Mouse (Mus musculus) embryonic facial prominence, embryonic 12.5 days (tissue): ENCODE results near the gene Abtb2. TPM values are rescaled to one million over a fixed set of nuclear protein-coding genes. Genes with fewer than 3 reads are reported as not detected.
A peak's percentile ranks its signal among the peaks of the same experiment; 100 is the strongest.

Experiments used
- ATAC-seq: fragments of 200-750 bp; cut with Nextera tagmentation; 2 replicates; pipeline ENCODE4 v1.8.0; 2017; ENCODE audit not compliant: insufficient number of reproducible peaks, insufficient read depth, low FRiP score, low TSS enrichment
- H3K27ac ChIP-seq: fragments of 300-500 bp; sonication (generic); 2 replicates; pipeline ENCODE4 v1.5.1; 2016; ENCODE audit warnings: mild to moderate bottlenecking
- H3K27me3 ChIP-seq: fragments of 300-500 bp; sonication (generic); 2 replicates; pipeline ENCODE4 v1.6.1; 2016; ENCODE audit warnings: mild to moderate bottlenecking, moderate library complexity
- H3K36me3 ChIP-seq: fragments of 300-500 bp; sonication (generic); 2 replicates; pipeline ENCODE4 v1.6.1; 2016; ENCODE audit warnings: mild to moderate bottlenecking
- H3K4me1 ChIP-seq: fragments of 300-500 bp; sonication (generic); 2 replicates; pipeline ENCODE4 v1.6.1; 2016
- H3K4me2 ChIP-seq: fragments of 300-500 bp; sonication (generic); replicated peaks from 2 replicates; pipeline ENCODE4 v1.6.1; 2016; ENCODE audit warnings: mild to moderate bottlenecking, moderate library complexity
- H3K4me3 ChIP-seq: fragments of 300-500 bp; sonication (generic); 2 replicates; pipeline ENCODE4 v1.5.1; 2016; ENCODE audit warnings: mild to moderate bottlenecking
- H3K9ac ChIP-seq: fragments of 300-500 bp; sonication (generic); 2 replicates; pipeline ENCODE4 v1.6.1; 2016; ENCODE audit warnings: mild to moderate bottlenecking, moderate library complexity
- H3K9me3 ChIP-seq: fragments of 300-500 bp; sonication (generic); 2 replicates; pipeline ENCODE4 v1.6.1; 2016; ENCODE audit warnings: mild to moderate bottlenecking, moderate library complexity
- WGBS: fragments of 180-500 bp; shearing (Covaris S2); methylation state at CpG from one replicate; pipeline ENCODE4 v1.1.7; 2016; 5-methylcytosine and 5-hydroxymethylcytosine counted together
- polyA plus RNA-seq: library from polyadenylated mRNA; unstranded; fragments of >200 nt; fragmentation: Nextera tagmentation; extraction: Ambion mirVana; gene quantifications from 2 replicates; pipeline ENCODE4 v1.2.1, GENCODE M21; 2016

Abtb2 gene
- polyA plus RNA-seq, 1 experiment from 2014 or later = 21.2 TPM

GRCm38 (mm10) chr2:103586423-103586822 is 20.3 kb downstream of the Abtb2 start:
- Histone ChIP-seq H3K4me1 (peaks cover 46% of the 10 kb centered on the region), H3K9ac (no peak overlapping the region), H3K4me3 (no peak overlapping the region), H3K4me2 (no peak overlapping the region), H3K27me3 (no peaks in the 10 kb centered on the region), H3K36me3 (no peaks in the 10 kb centered on the region), H3K27ac (no peak overlapping the region), H3K9me3 (no peaks in the 10 kb centered on the region)
- WGBS = 61% methylated on average over 3 of the region's 3 CpGs
- no peak for ATAC-seq

GRCm38 (mm10) chr2:103588776-103589175 is 22.7 kb downstream of the Abtb2 start:
- H3K9me3 ChIP-seq = no peaks in the 10 kb centered on the region
- WGBS = 65% methylated on average over 5 of the region's 5 CpGs
- H3K4me1 ChIP-seq = peaks cover 51% of the 10 kb centered on the region
- H3K4me2 ChIP-seq = no peak overlapping the region
- H3K27ac ChIP-seq = no peak overlapping the region
- ATAC-seq = no peak
- no peaks in the 10 kb centered on the region for H3K27me3 ChIP-seq
- H3K9ac ChIP-seq = no peak overlapping the region
- no peaks in the 10 kb centered on the region for H3K36me3 ChIP-seq
- H3K4me3 ChIP-seq = no peak overlapping the region

- no peaks in the 10 kb centered on the region for H3K27me3 ChIP-seq
- H3K4me2 ChIP-seq = no peak overlapping the region
- WGBS = 84% methylated on average over 4 of the region's 4 CpGs
- no peaks in the 10 kb centered on the region for H3K9me3 ChIP-seq
- ATAC-seq = no peak
- peak overlapping the region; percentile 32; the same call in 1 of the 2 replicates for H3K27ac ChIP-seq
- no peak overlapping the region for H3K4me3 ChIP-seq
- H3K4me1 ChIP-seq = peaks cover 50% of the 10 kb centered on the region
- no peaks in the 10 kb centered on the region for H3K36me3 ChIP-seq
- no peak overlapping the region for H3K9ac ChIP-seq
Measured at GRCm38 (mm10) chr2:103589400-103589799, 23.3 kb downstream of the Abtb2 start.

GRCm38 (mm10) chr2:103590645-103591044 is 24.5 kb downstream of the Abtb2 start:
- ATAC-seq = no peak
- Histone ChIP-seq H3K27ac (no peak overlapping the region), H3K4me1 (peaks cover 52% of the 10 kb centered on the region), H3K9me3 (no peaks in the 10 kb centered on the region), H3K4me2 (no peak overlapping the region), H3K4me3 (no peak overlapping the region), H3K27me3 (no peaks in the 10 kb centered on the region), H3K36me3 (no peaks in the 10 kb centered on the region), H3K9ac (no peak overlapping the region)
- WGBS = 92% methylated on average over 7 of the region's 7 CpGs

GRCm38 (mm10) chr2:103591742-103592590 is 25.9 kb downstream of the Abtb2 start:
- no peaks in the 10 kb centered on the region for H3K27me3 ChIP-seq
- no peak overlapping the region for H3K9ac ChIP-seq
- no peaks in the 10 kb centered on the region for H3K9me3 ChIP-seq
- H3K36me3 ChIP-seq = no peaks in the 10 kb centered on the region
- no peak overlapping the region for H3K4me2 ChIP-seq
- H3K27ac ChIP-seq = peak overlapping the region; percentile 51
- peaks cover 57% of the 10 kb centered on the region for H3K4me1 ChIP-seq
- WGBS = 26% methylated on average over 9 of the region's 9 CpGs
- no peak overlapping the region for H3K4me3 ChIP-seq
- no peak for ATAC-seq

- Histone ChIP-seq H3K27me3 (no peaks in the 10 kb centered on the region), H3K27ac (peak overlapping the region; percentile 51), H3K4me2 (no peak overlapping the region), H3K9me3 (no peaks in the 10 kb centered on the region), H3K4me1 (peaks cover 57% of the 10 kb centered on the region), H3K9ac (no peak overlapping the region), H3K36me3 (no peaks in the 10 kb centered on the region), H3K4me3 (no peak overlapping the region)
- ATAC-seq = no peak
- WGBS = 63% methylated on average over 3 of the region's 3 CpGs
Measured at GRCm38 (mm10) chr2:103592591-103592929, 26.4 kb downstream of the Abtb2 start.

- peaks cover 53% of the 10 kb centered on the region for H3K4me1 ChIP-seq
Measured at GRCm38 (mm10) chr2:103594592-103595011, 28.5 kb downstream of the Abtb2 start.

GRCm38 (mm10) chr2:103595028-103595651 is 29.0 kb downstream of the Abtb2 start:
- H3K36me3 ChIP-seq = no peaks in the 10 kb centered on the region
- WGBS = 54% methylated on average over 5 of the region's 5 CpGs
- H3K9me3 ChIP-seq = no peaks in the 10 kb centered on the region
- H3K9ac ChIP-seq = no peak overlapping the region
- H3K27me3 ChIP-seq = no peaks in the 10 kb centered on the region
- H3K4me2 ChIP-seq = no peak overlapping the region
- peaks cover 58% of the 10 kb centered on the region for H3K4me1 ChIP-seq
- ATAC-seq = no peak
- H3K4me3 ChIP-seq = no peak overlapping the region
- no peak overlapping the region for H3K27ac ChIP-seq

More at GRCm38 (mm10) chr2:103594592-103595011, 28.5 kb downstream of the Abtb2 start:
- H3K27ac ChIP-seq = no peak overlapping the region
- no peak overlapping the region for H3K4me2 ChIP-seq
- ATAC-seq = no peak
- H3K9me3 ChIP-seq = no peaks in the 10 kb centered on the region
- WGBS = 58% methylated on average over 6 of the region's 6 CpGs
- H3K36me3 ChIP-seq = no peaks in the 10 kb centered on the region
- no peaks in the 10 kb centered on the region for H3K27me3 ChIP-seq
- no peak overlapping the region for H3K4me3 ChIP-seq
- H3K9ac ChIP-seq = no peak overlapping the region

- H3K36me3 ChIP-seq = no peaks in the 10 kb centered on the region
- no peak for ATAC-seq
- H3K27ac ChIP-seq = no peak overlapping the region; the same call in 1 of the 2 replicates
- WGBS = 34% methylated on average over 1 of the region's 1 CpGs
- H3K9ac ChIP-seq = no peak overlapping the region
- H3K4me2 ChIP-seq = no peak overlapping the region
- H3K9me3 ChIP-seq = no peaks in the 10 kb centered on the region
- no peak overlapping the region for H3K4me3 ChIP-seq
- H3K27me3 ChIP-seq = no peaks in the 10 kb centered on the region
- peaks cover 71% of the 10 kb centered on the region for H3K4me1 ChIP-seq
Measured at GRCm38 (mm10) chr2:103599296-103599695, 33.2 kb downstream of the Abtb2 start.

- Histone ChIP-seq H3K27me3 (no peaks in the 10 kb centered on the region), H3K4me2 (peak overlapping the region; percentile 19), H3K27ac (peak overlapping the region; percentile 83), H3K4me1 (peaks cover 60% of the 10 kb centered on the region), H3K9ac (no peak overlapping the region), H3K36me3 (no peaks in the 10 kb centered on the region), H3K9me3 (no peaks in the 10 kb centered on the region), H3K4me3 (no peak overlapping the region)
- peak; percentile 90 for ATAC-seq
- 16% methylated on average over 8 of the region's 8 CpGs for WGBS
Measured at GRCm38 (mm10) chr2:103600165-103600891, 34.2 kb downstream of the Abtb2 start.

- no peak for ATAC-seq
- Histone ChIP-seq H3K27ac (peak overlapping the region; percentile 83; the same call in 1 of the 2 replicates), H3K9ac (no peak overlapping the region), H3K4me2 (no peak overlapping the region), H3K9me3 (no peaks in the 10 kb centered on the region), H3K27me3 (no peaks in the 10 kb centered on the region), H3K36me3 (no peaks in the 10 kb centered on the region), H3K4me3 (no peak overlapping the region), H3K4me1 (peaks cover 53% of the 10 kb centered on the region)
- 21% methylated on average over 1 of the region's 1 CpGs for WGBS
Measured at GRCm38 (mm10) chr2:103601126-103601525, 35.0 kb downstream of the Abtb2 start.
